Mouse (Mus musculus): Measurements from ENCODE around the gene Nipa2.

Gene Nipa2

DNA sequence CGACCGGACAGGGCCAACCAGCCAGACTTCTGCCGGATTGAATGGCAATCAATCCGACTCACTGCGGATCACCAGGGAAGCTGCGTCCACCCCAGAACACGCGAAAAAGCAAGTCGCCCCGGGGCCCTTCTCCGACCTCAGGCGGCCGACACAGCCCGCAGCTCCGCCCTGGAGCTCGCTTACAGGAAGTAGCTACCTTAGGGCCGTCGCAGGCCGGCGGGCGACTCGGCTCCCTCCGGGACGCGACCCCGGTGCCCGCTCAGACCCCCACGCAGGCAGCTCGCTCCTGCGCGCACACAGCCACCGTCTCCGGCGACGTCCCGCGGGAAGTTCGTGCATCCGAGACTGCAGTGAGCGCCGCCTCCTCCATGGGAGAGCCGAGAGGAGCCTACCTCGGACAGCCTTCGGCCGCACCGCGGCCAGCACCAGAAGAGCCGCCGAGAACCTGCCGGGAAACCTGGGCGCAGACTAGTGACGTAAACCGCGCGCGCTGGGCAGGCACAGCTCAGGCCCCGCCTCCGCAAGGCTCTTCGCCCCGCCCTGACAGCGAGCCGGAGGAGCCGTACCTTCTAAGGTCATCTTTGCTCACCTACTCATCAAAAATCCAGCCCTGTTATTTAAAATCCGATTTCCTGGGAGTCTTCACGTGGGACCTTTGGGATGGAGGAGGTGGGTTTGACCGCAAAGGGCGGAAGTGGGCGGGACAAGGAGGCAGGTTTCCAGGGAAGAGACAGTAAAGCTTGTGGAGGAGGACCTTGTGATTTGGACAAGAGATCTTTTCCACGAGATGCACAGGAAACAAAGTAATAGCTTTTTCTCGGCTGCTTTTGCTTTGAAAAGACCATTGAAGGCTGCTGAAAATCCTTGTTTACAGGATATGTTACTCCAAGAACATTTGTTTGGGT is at the start of gene Nipa2:
Nipa2 (minus strand) TSS at position 473 of the 905 bp plus-strand sequence.
- DNase-seq (ENCODE audit: low spot score), result peak; percentile 92

DNA sequence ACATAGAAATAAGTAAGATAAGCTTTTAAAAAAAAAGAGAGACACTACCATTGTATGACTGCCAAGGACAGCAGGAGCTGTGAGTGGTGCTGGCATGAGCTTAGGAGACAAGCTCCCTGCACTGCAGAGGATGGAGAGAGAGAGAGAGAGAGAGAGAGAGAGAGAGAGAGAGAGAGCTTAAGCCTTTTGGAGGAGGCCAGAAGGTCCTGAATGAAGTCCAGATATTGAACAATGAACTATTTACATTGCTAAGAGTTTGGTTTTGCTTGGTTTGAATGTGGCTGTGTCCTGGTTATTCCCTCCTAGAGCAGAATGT is 48.7 kb upstream of the Nipa2 start:
- DNase-seq (ENCODE audit: low spot score), result no peak

DNA sequence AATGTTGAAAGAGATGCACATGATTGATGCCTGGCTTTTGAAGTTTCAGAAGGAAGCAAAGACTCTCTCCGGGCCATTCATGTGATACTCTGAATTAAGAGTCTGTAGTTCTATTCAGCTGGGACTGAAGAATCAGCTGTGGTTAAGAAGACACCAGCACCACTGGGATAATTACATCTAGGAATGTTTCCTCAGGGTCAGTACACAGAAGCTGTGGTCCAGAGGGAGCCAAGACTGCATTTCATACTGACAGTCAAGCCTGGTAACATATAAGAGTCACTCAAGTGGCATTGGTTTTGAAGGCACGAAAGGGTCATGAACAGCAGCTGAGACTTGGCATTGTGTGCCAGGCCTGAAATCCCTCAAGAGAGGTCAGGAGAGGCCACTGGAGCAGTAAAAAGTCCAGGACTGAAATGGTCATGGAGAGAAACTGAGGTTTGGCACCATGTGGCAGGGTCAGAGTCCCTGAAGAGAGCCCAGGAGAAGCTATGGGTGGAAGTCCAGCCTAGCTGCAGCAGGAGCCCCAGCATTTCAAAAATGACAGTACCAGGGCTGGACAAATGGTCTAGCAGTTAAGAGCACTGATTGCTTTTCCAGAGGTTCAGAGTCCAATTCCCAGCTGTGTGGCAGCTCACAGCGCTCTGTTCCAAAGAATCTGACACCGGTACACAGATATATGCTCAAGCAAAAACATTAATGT is 48.2 kb upstream of the Nipa2 start:
- no peak for DNase-seq (ENCODE audit: low spot score)

DNA sequence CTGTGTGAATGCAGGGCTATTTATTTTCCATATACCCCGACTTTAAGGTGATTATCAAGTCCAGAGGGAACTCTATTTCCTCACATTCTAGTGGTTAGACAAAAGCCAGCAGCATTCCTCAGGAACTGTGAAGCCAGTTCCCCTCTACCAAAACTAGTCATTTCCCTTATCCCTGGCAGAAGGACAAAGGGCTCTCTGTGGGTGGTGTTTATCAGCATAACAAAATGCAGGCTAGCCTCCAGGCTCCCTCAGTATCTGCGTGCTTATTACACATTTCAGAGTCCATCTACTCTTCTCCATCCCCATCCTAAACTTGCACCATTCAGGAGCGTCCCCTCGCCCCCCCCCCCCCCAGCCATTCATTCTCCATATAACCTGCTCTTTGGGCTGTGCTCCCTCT is 36.7 kb upstream of the Nipa2 start:
- no peak for DNase-seq (ENCODE audit: low spot score)

DNA sequence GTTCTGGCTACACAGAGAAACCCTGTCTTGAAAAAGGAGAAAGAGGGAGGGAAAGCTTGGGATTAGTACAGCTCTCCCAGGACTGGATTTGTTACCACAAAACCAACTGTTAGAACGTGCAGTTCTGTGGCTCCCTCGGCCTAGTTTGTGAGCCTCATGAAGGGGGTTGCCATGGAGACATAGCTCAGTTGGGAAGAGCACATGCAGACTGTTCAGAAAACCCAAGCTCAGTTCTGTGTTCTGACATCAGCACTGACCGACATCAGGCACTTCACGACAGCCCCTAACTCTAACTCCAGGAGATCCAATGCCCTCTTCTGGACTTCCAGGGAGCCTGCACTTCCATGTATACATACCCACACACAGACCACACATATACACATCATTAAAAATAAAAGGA is 32.7 kb upstream of the Nipa2 start:
- no peak for DNase-seq (ENCODE audit: low spot score)

DNA sequence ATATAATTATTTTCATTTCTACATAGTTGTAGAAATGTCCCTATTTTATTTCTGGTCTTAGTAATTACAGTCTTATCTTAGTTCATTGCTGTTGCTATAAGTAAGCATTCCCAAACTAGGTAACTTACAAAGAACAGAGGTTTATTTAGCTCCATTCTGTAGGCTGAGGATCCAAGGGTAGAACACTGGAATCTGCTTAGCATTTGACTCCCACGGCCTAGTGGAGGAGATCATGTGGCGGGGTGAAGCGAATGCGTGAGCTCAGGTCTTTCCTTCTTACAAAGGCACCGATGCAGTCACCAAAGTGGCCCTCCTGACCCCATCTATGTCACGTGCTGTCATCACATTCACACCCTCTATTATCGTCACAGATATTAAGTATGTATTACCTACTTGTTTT is 29.6 kb upstream of the Nipa2 start:
- DNase-seq (ENCODE audit: low spot score), result no peak

DNA sequence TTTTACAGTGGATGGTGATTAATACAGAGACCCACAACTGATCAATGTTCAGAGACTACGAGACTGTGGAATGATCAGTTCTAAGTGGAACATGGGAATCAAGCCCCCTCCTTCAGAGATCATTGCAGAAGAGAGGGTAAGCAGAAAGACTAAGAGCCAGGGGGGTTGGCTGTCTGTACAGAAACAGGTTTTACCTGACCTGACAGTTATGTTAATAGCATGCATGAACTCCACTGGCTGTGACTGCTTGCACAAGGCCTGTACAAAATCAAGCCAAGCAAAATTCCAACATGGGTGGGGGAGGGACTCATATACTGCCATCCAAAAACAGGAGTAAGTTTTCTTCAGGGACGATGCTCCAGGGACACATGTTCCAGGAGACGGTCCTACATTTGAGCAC is 28.9 kb upstream of the Nipa2 start:
- no peak for DNase-seq (ENCODE audit: low spot score)

DNA sequence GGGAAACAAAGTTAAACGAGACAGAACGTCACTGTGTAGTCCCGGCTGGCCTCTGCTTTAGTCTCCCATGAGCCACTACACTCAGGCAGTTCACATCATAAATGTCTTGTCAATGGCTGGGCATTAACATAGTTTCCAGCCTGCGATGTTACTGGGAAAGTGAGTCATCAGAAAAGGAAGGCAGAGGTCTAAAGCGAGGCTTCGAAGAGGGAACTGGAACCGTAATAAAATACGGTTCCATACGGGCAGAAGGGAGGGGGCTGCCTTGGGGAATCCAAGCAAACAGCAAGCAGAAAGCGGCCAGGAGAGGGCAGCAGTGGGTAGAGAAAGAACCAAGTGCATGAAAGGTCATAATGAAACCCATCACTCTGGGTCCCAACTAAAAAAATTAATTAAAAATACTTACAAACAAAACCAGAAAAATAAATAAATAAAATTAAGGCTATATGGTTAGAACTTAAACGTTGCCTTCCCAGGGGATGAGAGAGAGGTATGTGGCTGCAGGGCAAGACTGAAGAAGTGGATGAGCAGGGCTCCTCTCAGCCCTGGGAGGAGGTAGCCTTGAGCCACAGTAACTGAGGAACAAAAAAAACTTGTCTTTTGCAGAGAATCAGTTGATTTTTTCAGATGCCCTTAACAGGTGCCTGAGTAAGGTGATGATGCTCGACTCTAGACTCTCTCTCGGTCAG is 24.4 kb upstream of the Nipa2 start:
- DNase-seq (ENCODE audit: low spot score), result peak; percentile 85

DNA sequence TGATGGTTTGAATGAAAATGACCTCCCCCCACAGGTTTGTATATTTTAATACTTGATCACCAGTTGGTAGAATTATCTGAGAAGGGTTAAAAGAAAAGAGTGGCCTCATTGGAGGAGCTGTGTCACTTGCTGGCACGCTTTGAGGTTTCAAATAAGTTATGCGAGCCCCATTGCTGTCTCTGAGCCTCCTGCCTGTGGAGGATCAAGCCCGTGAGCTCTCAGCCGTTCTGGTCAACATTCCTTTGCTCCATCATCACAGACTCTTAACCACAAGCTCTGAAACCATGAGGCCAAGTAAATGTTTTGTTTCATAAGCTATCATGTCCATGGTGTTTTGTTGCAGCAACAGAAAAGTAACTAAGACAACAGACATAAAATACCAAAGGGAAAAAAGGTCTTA is 22.5 kb upstream of the Nipa2 start:
- no peak for DNase-seq (ENCODE audit: low spot score)

DNA sequence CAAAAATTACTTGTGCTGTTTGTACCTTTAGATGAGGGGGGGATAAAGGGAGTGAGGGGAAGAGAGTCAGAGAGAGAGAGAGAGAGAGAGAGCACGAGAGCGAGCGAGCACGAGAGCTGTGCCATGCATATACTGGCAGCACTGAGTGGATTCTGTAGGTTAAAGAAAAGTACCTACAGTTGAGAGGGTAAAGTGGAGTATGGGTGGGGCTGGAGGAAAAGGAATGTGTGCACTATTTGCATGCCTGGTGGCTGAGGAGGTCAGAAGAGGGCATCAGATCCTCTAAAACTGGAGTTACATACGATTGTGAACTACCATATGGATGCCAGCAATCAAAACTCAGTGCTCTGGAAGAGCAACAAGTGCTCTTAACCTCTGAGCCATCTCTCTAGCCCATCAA is 20.8 kb upstream of the Nipa2 start:
- DNase-seq (ENCODE audit: low spot score), result no peak

DNA sequence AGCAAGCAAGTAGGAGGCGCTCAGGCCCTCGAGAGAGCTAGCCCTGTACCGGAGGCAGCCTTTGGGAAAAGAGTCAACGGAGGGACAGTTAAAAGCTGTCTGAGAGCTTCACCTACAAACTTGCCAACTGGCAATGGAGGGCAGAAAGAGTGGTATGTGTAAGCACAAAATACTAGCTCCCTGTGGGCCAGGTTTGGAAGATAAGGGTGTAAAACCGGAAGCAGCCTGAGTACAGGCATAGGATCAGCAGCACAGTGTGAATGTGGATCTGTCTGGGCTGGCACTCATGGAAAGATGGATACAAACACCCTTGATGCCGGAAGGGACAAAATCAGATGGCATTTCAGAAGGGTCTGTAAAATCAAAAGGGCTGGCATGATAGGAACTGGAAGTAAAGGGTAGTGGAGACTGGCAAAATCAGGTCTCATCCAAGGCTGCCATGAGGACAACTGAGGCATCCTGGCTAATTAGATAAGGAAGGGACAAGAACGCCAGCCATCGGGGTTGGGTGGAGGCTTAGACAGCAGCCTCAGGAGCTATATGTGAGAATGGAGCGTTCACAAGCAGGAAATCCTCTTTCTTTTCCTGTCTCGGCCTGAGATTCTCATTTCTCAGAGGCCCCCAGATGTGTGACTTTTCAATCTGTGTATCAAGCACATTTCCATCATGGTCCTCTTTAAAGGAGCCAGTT is 19.9 kb upstream of the Nipa2 start:
- DNase-seq (ENCODE audit: low spot score), result no peak

DNA sequence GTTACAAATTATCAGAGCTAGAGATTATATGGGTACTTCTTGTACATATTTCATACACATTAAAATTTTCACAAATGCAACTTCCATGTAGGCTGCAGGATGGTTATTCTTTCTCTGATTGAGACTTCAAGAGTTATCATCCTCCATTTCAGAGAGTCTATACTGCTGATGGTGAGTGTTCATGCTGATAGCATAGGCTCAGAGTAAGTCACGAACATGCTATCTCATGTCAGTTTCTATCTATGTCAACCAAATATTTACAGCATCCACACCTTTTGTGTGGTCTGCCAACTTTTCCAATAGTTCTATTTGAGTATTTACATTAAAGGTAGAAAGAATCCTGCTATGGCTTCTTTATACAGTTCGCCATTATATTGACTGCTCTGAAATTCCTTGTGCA is 19.2 kb upstream of the Nipa2 start:
- no peak for DNase-seq (ENCODE audit: low spot score)

DNA sequence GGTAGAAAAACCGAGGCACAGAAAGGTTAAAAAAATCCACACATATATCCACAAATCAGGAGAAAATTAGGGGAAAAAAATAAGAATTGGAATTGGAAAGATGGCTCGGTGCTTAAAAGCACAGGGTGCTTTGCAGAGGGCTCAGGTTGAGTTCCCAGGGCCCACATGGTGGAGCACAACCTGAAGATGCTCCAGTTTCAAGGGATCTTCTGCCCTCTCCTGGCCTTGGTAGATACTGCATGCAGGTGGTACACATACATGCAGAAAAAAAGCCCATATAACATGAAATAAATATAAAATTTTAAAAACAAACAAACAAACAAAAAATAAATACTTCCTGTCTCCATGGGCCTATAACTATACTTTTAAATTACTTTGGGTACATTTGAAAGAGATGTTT is 12.2 kb upstream of the Nipa2 start:
- DNase-seq (ENCODE audit: low spot score), result no peak

DNA sequence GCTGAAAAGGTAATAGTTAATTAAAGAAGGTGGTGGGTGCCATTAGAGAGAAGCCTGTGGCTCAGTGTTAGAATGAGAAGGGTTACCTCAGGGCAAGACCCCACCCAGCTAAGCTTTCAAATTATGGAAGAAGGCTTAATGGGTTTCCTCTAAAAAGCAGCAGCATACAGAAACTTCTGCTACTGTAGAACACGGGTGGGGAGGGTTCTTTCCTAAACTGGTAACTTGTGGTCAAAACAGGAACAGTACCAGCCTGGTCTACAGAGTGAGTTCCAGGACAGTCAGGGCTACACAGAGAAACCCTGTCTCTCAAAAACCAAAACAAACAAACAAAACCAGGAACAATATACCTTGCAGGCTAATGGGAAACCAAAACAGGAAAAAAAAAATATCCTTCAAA is 7.1 kb upstream of the Nipa2 start:
- no peak for DNase-seq (ENCODE audit: low spot score)

DNA sequence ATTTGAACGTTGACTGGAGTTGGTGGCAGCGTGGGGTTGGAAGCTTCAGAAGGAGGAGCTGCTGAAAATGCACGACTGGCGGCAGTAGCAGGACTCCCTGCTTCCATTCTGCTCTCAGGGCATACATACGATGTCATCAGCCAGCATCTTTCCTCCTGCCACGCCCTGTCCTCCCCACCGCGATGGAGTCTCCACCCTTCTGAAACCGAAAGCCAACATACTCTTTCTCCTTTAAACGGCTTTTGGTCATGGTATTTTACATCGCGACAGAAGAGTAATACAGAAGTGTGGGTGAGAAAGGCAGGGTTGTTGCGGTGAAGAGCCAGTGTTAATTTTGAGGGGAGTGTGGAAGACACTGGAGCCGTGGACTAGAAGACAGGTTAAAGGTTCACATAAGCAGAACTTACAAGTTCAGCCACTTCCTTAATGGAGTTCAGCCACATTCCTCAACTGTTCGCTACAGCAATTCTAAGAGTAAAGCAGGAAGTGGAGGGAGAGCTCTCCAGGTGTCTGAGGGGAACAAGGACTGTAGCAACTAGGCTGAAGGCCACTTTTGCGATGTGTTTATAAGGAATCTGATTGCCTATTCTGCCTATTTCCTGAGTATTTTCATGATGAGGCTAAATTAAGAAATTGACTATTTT is 6.1 kb upstream of the Nipa2 start:
- peak; percentile 24 for DNase-seq (ENCODE audit: low spot score)

DNA sequence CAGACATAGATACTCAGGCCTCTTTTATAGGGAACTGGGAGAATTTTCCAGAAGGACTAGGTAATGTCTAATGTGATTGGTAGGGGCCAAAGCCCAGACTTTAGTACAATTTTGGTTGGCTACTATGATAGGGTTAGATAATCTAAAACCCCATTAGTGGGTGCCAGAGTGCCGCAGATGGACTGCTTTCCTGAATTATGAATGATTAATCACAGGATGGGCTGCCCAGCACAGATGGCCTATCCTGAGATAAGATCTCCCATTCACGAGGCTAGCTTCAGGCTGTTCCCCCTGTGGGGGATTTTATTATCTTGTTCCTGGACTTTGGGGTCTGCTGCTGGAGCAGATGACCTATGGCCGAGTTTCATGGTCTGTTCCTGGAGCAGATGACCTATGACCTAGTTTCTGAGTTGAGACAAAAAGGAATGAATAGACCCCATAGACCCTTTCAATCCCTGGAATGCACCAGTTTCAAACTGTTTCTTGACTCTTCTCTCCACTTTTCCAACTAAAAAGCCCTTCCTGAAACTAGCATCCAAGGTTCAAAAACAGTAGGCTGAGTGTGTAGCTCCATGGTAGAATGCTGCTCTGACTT is 4.7 kb upstream of the Nipa2 start:
- peak; percentile 37 for DNase-seq (ENCODE audit: low spot score)

DNA sequence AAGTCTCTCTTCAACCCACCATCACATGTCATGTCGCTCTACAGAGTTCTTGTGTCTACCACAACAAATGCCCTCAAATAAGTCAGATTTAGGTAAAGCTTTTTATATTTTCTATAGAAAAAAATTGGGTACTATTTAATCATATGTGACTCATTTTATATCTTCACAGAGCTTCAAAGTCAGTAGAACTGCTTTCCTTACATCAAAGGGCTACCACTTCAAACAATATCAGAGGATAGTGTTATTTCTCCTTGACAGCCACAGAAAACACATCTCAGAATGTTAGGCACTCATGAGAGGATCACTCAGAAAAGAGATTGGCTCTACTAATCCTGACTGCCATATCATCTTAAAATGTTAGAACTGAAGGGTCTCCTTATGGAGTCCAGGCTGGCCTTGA is 1.8 kb downstream of the Nipa2 start:
- DNase-seq (ENCODE audit: low spot score), result no peak

DNA sequence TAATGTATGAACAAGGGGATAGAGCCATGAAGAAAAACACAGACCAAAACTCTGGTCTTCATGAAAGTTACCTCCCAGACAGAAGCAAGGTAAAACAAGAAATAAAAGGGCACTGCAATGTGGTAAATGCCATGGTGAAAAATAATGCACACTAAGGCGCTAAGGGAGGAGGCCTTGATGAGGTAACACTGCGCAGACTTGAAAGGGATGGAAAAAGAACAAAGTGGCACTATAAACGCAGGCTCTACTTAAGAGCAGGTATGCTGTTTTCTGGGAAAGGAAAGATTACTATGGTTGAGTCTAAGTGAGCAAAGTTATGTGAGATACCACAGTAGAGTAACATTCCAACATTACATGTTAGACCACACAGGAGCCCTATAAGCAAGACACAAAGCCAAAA is 2.5 kb downstream of the Nipa2 start:
- DNase-seq (ENCODE audit: low spot score), result no peak

DNA sequence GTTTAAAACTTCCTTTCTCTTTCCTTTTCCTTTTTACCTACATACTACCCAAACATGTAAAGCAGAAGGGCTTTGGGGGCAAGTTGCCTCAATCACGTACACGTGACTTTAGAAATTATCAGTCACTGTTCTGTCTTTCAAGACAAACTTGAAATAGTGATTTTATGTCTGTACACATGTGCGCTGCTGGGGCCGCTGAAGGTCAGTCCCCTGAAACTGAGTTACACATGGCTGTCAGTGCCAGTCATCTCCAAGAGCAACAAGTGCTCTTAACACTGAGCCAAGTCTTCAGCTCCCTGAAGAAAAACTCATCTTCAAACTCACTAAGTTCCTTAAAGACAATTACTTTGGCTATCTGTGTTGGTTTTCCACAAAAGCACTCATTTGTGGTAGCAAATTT is 4.4 kb downstream of the Nipa2 start:
- no peak for DNase-seq (ENCODE audit: low spot score)

DNA sequence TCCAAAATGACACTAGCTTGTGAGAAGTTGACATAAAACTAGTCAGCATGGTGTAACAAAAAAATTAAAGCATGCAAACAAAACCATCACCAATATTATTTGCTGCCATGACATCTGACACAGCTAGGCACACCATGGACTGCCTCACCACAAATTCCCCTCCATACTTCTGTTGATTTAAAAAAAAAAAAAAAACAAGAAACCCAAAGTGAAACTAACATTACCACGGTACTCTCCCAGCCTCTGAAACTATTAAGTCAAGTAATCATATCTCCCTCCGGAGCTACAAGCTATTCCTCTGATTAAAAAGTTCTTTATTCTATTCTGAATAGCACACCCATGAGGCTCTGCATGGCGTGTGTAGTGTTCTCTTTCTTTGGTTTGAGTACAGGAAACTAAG is 5.1 kb downstream of the Nipa2 start:
- no peak for DNase-seq (ENCODE audit: low spot score)

DNA sequence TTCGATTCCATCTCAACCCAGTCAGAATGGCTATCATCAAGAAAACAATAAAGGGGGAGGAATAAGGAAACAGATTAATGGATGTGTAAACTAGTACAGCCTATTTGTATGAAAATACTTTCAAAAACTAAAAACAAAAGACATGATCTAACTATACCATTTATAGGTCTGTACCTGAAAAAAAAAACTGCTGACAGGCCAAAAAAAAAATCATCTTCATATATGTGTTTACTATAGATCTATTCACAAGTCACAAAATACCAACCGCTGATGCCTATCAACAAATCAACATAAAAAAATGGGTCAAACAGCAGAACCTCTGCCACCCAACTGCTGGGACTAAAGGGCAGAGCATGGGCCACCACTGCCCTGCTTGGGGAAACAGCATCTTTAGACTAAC is 6.2 kb downstream of the Nipa2 start:
- DNase-seq (ENCODE audit: low spot score), result no peak

DNA sequence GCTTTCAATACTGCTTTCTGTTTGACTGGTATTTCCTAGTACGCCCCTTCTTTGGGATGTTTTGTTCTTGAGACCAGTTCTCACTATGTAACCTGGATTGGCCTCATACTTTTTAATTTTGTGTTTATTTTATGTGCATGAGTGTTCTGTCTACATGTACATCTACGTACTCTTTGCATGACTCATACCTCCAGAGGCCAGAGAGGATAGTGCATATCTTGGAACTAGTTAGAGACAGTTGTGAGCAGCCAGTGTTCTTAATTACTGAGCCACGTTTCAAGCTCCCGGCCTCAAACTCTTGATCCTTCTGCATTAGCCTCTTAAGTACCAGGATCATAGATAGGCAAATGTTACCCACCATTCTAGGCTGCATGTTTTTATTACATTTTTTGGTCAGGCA is 23.9 kb downstream of the Nipa2 start:
- DNase-seq (ENCODE audit: low spot score), result no peak

Data from embryo, embryonic 10.5 days (tissue).